Mouse (Mus musculus) urinary bladder, postnatal 14 days (tissue): ENCODE data around the gene Gm10974.

Experiments
- DNase-seq: peaks from one replicate; pipeline ENCODE4 v3.0.0; 2021; ENCODE audit warnings: low spot score

Gene Gm10974

DNA sequence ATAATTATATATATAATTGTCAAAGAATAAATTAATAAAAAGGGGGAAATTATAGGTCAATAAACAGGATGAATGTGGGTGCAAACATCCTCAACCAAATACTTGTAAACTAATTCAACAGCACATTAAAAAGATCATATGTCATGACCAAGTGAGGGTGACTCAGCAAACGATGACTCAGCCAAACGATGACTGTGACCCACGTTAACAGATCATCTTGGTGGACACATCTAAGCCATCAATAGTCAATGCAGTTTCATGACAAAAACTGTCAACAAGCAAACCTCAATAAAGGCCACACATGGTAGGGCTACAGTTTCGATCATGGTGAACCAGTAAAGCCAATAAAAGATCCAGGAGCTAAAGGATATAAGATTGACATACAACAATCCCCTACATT lies 6.7 kb upstream of the Gm10974 start:
- no peak for DNase-seq

DNA sequence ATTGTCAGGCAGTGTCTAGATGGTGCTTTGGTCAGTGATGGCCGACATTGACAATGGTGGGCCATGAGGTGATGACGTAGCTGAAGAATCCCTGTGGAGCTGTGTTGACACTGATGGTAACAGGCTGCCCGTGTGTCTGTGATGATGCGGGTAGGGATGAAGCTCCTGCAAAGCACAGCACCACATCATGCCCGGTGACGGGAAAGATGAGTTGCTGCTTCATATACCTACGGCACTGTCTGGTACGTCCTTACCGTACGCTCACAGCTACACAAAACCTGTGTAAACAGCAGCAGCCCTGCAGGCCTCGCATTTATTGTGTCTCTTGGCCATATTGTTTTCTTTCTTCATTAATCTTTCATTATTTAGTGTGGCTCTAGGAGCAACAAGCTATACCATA lies 1.2 kb upstream of the Gm10974 start:
- no peak for DNase-seq

DNA sequence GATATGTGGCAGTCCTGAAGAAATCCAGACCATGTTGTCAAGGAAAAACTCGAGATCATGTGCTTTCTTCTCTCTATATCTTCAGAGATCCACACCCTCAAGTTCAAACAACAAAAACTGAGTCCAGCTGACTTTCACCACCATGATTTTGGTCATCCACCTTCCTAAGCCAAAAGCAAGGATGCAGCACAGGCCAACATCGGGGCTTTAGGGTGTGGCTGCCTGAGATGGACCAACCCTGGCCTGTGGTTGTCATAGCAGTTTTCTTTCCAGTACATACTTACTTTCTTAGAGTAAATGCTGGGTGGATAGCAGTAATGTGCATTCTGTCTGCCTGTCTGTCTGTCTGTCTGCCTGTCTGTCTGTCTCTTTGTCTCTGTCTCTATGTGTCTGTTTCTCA lies 294 bp upstream of the Gm10974 start:
- peak; percentile 34 for DNase-seq

DNA sequence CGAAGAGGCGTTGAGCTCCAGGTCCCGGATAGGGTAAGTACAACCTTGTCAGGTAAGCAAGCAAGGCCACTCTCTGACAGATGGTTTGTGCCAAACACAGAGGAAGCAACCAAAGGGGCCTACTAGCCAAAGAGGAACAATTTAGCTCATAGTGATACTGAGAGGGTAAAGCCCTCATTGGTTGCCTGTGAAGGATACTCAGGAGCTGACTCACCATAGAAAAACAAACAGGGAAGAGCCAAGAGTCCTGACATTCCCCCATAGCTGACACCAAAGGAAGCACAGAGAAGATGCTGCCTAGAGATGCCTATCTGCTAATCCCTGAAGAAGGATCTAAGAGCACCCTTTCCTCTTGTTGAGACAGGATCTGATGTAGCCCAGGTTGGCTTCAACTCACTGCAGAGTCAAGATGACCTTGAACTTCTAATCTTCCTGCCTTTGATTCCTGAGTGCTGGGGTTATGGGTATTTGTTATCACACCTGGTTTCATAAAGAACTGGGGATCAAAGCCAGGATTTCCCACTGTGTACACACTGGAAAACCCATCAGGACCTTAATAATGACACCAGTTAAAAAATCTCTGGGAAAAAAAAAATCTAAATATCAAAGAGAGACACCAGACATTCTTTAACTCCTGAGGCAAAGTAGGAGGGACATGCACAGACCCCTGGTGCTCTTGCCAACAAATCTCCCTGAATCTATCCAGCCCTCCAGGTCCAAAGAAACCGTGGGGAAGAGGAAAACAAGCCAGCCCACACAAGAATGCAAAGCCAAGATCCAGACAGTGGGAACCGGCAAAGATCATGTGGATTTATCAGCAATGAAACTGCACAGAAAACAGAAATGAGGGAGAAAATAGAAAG lies 3.6 kb downstream of the Gm10974 start:
- DNase-seq = no peak

DNA sequence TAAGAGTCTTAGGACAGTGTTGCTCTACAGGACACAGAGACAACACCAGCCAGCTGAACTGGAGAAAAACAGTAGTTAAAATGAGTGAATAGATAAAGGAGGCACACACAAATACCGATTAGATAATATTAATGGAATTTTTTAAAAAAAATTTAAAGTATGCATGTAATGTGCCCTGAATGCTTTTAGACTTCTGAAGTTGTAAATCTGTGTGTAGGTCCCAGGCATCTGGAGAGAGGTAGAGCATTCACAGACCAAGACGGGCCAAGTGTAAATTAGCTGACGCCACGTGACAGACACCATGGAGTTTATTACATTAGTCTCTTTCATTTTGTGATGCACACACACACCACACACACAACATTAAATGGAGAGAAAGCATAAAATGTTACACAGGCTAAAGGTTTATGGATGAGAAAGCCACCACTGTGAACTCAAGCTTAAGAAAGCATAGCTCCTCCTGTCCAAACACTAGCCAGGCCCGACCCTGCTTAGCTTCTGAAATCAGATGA lies 4.3 kb downstream of the Gm10974 start:
- no peak for DNase-seq

DNA sequence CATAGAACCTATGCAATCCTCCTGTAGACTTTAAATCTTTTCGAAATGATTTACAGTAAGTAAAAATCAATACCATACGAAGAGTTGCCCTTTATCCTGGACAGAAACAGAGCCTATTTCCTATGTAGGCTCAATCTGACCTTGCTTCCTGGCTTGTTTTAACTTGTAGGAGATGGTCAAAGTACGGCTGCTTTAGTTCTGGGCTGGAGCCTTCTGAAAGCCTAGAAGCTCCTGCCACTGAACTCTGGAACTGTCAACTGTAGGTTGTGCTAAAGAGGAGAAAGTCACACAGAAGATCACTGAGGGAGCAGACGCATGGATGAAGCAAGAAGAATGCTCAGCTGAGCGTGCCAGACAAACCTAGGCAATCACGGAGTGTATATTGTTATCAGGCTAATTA lies 5.3 kb downstream of the Gm10974 start:
- DNase-seq = no peak

DNA sequence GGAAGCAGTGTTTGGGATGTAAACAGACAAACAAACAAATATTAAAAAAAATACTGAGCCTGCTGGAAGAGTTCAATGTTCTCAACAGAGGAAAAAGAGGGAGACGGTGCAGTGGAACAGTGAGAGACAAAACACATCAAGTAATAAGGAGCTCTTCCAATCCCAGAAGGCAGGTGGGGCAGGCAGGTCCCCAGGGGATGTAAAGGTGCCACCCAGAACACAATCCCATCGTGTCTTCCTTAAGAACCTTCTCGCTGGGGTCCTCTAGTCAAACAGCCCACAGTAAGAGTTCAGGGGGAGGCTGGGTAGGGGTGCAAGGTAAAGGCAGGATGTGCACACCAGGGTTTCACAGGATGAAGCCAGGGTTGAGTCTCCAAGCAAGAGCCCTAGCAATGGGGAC lies 7.7 kb downstream of the Gm10974 start:
- DNase-seq = no peak

DNA sequence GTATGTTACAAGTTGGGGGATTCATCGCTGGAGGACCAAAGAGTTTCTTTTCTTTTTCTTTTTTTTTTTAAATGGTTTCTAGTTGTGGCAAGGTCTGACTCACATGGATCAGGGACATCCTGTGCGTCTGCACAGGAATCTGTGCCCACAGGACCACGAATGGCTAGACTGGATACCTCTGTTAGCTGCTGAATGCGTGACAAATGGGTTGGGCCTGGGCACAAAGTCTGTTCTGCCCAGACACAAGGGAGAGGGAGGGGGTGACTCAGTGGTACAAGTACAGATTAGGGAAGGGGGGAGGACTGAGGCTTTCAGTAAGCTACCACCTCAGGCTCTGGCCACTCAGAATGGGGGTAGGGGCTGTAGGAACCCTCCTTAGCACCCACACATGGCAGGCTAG lies 10.0 kb downstream of the Gm10974 start:
- no peak for DNase-seq

DNA sequence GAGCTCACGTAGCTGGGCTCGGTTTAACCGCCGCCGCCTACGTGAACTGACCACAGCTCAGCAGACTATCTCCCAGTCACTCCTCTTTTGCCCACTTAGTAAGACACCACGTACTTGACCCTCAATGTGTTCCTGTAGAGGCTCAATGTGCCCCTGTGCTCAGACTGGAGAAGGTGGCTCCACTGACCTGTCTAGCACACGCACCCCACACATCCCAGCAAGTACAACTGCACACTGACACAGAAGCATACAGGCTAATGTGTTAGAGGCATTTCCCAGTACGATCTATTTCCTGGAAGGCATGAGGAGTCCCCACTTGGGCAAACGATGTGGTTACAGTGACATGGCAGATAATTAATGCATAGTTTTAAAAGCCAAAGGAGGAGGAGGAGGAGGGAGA lies 10.9 kb downstream of the Gm10974 start:
- DNase-seq = no peak

DNA sequence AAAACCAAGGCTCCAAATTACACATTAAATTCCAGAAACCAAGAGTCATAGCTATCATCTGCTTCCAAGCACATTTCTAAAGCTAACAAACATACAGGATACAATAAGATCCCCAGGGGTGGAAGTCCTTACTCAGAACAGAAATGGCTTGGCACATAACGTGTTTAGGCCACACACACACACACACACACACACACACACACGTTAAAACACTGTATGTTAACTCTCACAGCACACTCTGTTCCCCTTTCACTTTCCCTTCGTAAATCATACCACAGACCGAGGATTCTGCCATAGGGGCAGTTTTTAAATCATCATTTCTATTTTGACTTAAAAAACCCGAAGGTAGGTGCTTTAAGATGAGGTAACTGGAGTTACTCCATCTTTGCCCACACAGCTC lies 18.5 kb downstream of the Gm10974 start:
- DNase-seq = no peak

DNA sequence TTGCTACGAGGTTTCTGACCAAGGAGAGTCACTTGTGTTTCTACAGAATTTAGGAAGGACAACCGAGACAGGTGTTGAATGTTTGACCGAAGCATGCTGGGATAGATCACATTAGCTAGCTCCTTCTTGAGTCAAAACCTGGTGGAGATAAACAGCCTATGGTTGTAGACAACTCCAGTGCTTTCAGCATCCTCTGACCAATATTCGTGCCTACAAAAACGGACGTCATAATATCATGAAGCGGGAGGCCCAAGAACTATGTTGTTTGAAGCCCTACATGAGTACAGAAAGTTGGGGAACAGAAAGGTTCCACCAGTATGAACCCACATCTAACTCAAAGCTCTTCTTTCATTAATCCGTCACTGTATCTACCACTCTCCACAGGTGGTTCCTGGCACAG lies 19.2 kb downstream of the Gm10974 start:
- no peak for DNase-seq

DNA sequence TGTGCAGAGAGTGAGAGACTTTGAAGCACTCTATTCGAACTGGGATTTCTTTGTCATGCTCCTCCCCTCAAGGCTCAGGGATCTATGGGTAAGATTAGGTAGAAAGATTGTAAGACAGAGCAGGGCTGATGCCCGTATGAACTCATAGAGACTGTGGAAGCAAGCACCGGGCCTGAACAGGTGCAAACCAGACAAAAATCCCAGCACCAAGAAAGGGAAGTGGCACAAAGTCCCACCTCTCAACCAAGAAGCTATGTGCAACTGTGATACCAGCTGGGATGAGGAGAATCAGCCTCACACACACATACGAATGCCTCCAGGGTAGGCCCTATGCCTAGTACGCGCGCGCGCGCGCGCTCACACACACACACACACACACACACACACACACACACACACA lies 20.1 kb downstream of the Gm10974 start:
- no peak for DNase-seq

DNA sequence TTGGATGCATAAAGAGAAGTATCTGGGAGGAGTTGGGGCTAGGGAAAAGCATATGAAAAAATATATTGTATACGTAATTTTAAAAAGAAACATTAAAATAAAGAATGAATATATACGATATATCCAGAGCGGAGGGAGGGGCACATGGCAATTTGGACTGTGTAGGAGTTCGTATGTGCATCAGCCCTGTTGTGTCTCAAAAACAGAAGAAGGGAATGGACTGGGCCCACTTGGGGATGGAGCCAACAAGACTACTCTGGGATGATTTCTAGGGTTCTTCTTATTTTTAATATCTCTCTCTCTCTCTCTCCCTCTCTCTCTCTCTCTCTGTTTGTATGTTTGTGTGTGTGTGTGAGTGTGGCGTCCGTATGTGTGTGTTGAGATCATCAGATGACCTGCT lies 20.7 kb downstream of the Gm10974 start:
- DNase-seq = no peak

DNA sequence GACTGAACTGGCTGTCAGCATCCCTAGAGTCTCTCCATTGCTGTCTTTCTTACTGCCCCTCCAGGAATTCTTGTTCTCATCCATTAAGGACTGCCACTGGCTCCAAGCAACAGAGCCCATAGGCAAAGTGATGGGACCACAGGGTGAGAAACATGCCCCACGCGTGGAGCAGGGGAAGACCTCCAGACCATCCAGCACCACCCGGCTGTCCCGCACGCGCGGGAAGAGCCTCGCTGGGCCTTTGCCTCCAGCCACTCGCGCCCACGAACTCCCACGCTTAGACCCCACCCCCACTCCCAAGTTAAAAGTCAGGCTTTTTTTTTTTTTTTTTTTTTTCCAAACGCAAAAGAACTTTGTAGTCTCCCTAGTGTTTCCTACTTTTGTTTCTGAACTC lies 21.7 kb downstream of the Gm10974 start:
- no peak for DNase-seq

DNA sequence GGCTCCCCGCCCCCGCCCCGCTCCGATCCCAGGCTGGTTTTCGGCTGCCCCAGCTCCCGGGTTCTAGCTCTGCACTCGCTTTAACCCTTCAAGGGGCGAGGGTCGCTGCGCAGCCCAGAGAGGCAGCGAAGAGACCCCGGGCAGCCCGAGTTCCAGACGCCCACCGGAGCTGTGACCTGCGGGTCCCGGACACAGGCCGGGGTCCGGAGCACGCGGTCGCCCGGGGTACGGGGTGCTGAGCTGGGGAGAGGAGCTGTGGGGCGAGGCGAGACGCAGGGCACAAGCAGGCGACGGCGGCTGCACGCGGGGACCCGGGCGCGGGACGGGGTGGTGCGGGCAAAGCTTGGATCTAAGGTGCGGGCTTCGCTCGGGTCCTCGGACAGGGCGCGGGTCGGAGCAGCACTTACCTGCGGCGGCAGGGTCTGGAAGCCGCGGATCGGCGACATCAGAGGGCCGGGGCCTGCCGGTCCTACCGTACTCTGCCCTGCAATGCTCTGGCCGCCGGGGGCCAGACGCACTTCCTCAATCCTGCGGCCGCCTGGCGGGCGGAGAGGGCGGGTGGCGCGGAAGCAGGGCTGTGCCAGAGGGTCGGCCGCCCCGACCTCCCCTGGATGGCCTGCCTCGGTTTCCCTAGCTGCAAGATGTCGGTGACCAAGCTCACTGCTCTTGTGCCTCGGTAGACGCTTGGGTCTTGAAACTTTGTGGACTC lies 22.3 kb downstream of the Gm10974 start, which contains the start of gene Lrrk1:
Lrrk1 (minus strand) TSS at position 538 of the 709 bp plus-strand sequence.
- DNase-seq = peak; percentile 70

DNA sequence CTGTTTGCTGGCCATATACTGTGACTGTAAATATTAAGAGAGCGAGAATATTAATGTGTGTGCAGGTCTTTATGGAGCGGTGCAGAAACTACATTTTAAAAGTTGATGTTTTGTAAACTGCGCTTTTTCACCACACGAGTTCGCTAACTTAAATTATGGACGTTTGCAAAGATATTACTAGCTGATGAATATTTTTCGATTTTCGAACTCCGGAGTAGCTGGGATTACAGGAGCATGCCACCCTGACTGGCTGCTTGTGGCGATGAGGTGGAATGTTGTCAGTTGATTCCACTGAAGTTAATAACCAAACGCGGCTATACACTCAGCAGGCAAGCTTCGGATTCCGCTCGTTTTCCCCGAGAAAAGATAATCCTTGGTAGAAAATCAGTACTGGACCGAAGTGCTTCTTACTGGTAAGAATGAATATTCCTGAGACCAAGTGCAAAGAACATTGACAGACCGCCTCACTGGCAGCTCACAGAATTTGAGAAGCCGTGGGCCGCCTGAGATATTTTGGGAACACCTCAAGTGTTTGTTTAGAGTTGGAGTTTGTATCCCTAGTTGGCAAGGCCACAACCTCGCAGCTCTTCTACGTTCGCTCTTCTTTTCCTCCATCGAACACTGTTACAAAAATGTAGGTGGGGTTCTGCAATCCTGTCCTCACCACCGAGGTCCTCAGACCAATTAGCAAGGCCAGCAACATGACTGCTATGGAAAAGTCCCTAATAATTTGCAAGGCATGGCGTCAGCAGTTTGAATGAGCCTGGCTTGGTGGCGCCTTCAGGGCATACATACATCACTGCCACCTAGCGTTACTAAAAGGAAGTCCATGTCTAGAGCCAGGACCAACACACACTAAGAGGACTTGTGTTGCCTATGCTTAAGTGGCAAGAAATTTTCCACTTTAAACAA lies 23.2 kb downstream of the Gm10974 start:
- peak; percentile 72 for DNase-seq

DNA sequence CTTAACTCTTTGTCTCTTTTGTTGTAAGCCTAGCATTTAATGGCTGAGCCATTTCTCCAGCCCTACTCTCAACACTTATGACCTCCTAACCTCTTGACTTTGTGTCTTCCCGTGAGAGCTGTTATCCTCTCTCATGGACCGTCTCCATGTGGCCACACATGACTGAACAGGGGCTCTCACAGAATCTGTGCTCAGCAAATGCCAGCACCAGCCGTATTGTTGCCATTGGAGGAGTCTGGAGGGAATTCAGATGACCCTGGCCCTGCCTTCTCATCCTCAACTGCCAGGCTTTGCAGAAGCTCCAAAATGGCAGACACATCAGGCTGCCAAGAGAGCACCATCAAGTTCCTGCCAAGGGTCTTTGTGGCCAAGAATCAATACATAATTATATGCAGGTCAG lies 31.6 kb downstream of the Gm10974 start:
- no peak for DNase-seq

DNA sequence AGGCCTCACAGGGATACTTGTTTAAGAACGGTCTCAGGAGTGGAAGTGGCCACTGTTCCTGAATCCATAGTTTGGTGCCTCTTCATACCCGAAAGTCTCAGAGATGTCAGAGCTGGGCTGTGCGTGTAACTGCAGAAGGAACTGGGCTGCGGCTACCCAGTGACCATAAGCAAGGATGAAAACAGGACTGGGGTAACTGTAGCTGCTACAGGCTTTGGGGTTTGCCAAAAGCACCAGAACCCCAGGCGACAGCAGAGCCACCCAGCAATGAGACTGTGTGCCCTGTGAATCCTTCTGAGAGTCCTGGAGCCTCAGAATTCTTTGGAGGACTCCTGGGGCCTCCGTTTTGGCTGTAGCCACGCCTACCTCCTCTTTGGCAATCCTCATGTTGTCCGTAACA lies 35.9 kb downstream of the Gm10974 start:
- DNase-seq = no peak

DNA sequence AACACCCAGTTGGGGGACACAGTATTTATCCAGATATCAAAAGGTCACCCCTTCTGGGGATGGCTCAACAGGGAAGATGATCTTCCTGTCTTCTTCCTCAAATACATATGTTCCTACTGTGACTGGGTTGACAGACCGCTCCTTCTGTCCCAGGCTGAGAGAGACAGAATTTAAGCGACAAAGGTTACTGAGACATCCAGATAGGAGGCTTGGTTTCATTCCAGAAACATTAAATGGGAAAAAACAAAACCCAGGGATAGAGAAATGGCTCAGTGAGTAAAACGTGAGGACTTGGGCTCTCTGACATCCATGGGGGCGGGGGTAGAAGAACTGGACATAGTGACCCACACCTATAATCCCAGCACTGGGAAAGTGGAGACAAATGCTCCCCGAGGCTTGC lies 37.2 kb downstream of the Gm10974 start:
- no peak for DNase-seq

DNA sequence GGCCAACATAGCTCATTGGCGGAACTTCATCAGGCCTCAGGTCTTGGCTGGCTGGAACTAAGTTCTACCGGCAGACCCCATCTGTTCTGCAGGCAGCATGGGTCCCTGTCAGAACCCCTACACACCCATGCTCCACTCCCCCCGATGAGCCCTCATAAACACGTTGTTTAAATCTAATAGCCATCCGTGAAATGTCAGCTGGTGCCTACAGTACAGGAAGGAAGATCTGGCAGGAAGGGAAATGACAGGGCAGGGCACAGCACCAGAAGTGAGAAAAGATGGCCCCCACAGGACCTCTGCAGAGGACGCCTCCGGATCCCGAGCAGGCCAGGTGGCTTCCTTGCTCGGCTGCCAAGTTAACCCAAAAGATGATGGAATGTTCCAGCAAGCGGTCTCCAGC lies 38.4 kb downstream of the Gm10974 start:
- DNase-seq = no peak

DNA sequence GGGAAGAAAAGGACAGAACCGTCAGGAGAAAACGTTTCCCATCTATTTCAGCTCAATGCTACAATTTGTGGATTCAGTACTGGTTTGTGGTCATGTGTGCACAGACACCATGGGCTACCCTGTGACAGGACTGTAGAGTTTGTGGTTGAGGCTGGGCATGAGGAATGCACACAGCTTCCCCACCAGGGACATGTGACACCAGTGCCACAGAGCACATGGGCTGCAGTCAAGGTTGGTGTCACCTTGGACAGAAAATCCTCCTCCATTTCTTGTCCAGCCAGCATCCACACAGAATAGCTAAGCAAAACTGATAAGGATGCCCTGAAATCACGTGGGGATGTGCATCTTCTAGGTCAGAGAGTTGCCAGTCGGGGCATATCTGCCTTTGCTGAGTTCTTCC lies 39.1 kb downstream of the Gm10974 start:
- no peak for DNase-seq

DNA sequence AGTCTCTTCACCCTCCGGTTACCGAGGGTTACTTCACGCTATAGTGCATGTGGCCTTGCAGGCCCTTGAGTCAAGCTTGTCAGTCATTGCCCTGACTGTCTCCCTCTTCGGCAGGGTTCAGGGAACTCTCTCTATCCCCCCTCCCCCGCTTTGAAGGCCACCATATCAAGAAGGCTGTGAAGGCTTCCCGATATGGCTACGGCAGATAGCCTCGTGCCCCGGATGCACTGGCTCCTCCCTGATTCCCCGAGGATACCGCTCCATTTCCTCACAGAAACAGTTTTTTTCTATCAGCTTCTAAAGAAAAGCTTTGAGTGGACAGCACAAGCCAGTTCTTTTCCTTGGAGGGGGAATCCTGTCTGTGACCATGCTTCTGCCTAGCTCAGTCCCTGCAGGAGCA lies 39.8 kb downstream of the Gm10974 start:
- no peak for DNase-seq
